Mouse (Mus musculus): Measurements from ENCODE around the gene Nup62cl. TPM values are rescaled to one million over a fixed set of nuclear protein-coding genes. Genes with fewer than 3 reads are reported as not detected.

Gene Nup62cl
- polyA plus RNA-seq, 1 experiment from 2014 or later = 1.5 TPM

Other genes with a start within 250 kb of the Nup62cl start
- gene Morc4, start 191.0 kb downstream of the Nup62cl start, polyA plus RNA-seq (2014; fragmentation: Nextera tagmentation; extraction: Ambion mirVana) = 3.2 and 4.2 TPM in 2 replicates
- gene Rbm41, start 64.1 kb downstream of the Nup62cl start, polyA plus RNA-seq (2014; fragmentation: Nextera tagmentation; extraction: Ambion mirVana) = 8.4 and 9.1 TPM in 2 replicates
- not detected in 2 replicates for gene Pih1h3b, start 167 bp upstream of the Nup62cl start, polyA plus RNA-seq (2014; fragmentation: Nextera tagmentation; extraction: Ambion mirVana)